Mouse (Mus musculus) natural killer cell, adult 2 months (primary cell): ENCODE data around the gene Tmem135.
"Not testable (repeated sequence)": the region's sequence is repeated elsewhere in the genome, so short reads cannot be mapped to it uniquely, and the experiment has no call there.

Experiments
- DNase-seq, 2 experiments: peaks; one replicate each; pipeline ENCODE4 v3.0.0; 2022; ENCODE audit warnings: low spot score in 2 of 2

Tmem135 gene

DNA sequence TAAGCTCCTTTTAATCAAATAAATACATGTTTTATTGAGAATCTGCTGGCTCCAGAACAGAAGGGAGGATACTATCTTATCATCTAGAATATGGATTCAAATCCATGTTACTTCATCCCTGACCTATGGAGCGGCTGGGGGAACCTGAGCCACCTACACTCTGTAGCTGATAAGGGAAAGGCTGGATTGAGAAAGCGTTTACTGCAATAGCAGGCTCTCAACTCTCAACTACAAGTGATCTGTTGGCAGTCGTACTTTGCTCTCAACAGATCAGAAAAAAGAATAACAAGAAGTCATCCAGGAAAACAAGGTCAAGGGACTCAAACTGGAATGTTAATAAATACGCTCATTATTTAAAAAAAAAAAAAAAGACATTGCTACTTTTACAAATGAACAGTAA, 77.3 kb downstream of the Tmem135 start:
- DNase-seq: no peak

- DNase-seq: no peak
Measured at GRCm38 (mm10) chr7:89326202-89326601, 77.8 kb downstream of the Tmem135 start.

DNA sequence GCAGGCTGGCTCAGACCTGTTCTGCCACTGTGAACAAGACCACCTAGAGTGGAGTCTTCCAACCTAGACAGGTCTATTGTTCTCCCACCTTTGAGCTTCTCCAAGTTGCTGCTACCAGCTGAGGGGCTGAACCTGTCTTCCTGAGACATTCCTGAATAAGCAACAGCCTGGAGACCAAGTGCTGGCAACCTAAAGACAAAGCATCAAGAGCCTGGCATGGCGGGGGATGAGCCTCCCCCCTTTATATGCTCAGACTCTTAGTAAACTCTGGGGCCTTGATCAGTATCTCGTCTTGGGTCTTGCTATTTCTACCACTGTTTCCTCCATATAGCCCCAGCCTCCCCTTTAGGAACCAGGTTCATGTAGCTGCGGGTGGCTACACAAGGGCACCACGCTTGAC, 81.3 kb downstream of the Tmem135 start:
- not testable (repeated sequence) for DNase-seq

DNA sequence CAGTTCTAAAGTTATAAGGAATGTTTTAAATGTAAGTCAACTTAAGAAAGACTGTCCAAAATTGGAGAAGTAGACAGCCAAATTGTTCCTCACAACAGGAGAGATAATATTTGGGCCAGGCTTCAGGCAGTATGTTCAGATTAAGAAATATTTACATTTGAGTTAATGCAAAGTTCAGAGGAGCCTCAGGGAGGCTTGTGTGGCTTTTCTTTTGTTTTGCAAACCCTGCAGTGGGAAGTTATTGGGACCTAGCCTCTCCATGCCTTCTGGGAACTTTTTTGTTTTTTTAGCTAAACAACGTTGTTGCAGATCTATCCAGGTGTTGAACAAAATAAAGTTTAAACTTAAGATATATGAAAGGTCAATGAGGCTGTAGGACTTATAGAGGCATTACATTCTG, 84.7 kb downstream of the Tmem135 start:
- DNase-seq: no peak

DNA sequence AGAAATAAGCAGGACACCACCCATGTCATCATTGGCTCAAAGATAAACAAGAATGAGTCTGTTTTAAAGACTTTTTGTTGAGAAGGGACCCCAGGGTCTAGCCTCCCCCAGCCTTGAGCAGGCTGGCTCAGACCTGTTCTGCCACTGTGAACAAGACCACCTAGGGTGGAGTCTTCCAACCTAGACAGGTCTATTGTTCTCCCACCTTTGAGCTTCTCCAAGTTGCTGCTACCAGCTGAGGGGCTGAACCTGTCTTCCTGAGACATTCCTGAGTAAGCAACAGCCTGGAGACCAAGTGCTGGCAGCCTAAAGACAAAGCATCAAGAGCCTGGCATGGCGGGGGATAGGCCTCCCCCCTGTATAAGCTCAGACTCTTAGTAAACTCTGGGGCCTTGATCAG, 86.9 kb downstream of the Tmem135 start:
- DNase-seq: not testable (repeated sequence)

- DNase-seq: no peak
Measured at GRCm38 (mm10) chr7:89316112-89316511, 87.9 kb downstream of the Tmem135 start.

DNA sequence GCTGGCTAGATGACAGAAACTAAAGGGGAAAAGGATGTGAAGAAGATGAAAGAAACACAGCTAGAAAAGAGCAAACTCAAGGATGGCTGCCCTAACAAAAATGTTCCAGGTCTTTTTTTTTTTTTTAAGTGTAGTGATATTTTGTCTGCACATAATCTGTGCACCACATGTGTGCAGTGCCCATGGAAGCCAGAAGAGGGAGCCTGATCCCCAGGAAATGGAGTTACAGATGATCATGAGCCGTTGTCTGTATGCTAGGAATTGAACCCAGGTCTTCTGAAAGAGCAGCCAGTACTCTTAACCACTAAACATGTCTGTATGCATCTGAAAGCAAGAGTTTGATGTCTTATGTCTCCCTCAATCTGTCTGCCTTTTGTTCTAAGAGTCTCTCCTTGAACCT, 92.5 kb downstream of the Tmem135 start:
- DNase-seq: no peak

GRCm38 (mm10) chr7:89308926-89309325, 95.1 kb downstream of the Tmem135 start:
- no peak for DNase-seq

GRCm38 (mm10) chr7:89308238-89308637, 95.8 kb downstream of the Tmem135 start:
- DNase-seq: peak; percentile 10 to 17

DNA sequence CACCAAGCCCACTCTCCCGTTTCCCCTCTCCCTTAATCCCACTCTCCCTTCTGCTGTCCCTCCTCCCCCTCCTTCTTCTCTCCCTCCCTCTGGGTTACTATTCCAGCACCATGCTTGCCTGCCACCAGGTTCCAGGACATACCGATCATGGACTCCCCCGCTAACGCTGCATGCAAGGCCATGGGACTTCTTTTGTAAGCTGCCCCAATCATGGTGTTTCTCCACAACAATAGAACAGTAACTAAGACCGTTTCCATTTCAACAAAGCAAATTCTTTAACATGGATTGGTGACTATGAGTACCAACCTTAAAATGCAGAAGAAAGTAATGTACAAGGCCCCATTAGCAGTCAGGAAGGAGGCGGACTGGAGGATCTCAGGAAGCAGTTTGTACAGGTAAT, 97.2 kb downstream of the Tmem135 start:
- DNase-seq: no peak

GRCm38 (mm10) chr7:89304958-89305357, 99.1 kb downstream of the Tmem135 start:
- DNase-seq: no peak

- no peak for DNase-seq
Measured at GRCm38 (mm10) chr7:89303765-89304164, 100.3 kb downstream of the Tmem135 start.

GRCm38 (mm10) chr7:89298911-89299458, 105.0 kb downstream of the Tmem135 start:
- no peak for DNase-seq

DNA sequence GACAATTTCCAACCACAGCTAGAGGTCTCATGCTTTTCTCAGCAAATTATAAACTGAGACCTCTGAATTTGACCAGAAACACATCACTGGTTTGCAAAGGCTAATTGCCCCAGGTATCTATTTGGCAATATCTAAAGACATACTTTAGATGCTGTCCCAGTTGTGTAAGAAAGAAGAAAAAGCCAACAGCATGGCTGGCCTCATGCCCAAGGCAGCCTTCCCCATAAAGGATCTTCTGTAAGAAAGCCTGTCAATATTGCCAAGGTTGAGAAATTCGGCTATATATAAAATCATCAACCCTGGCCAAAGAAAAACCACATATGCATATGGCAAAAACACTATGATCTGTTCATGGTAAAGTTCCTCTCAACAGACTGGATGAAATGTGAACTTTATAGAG, 107.1 kb downstream of the Tmem135 start:
- DNase-seq: no peak

GRCm38 (mm10) chr7:89282664-89283063, 121.4 kb downstream of the Tmem135 start:
- DNase-seq: no peak

GRCm38 (mm10) chr7:89270438-89270837, 133.6 kb downstream of the Tmem135 start:
- not testable (repeated sequence) for DNase-seq

DNA sequence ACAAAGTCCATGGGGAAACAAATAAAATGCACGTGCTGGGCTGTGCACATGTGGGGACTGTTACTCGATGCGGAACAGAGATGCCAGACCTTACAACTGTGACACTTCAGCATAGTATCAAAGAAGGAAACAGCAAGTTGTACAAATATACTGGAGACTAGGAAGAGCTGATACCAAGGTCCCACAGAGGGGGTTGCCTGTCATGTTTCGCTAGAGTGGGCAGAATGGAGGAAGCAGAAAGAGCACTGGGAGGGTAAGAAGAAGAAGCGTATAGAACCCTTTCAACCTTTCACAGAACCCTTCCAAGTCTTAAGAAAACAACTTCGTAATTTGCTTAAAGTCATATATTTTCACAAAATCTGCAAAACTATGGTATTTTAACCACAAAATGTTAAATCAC, 134.2 kb downstream of the Tmem135 start:
- DNase-seq: no peak

- DNase-seq: no peak
Measured at GRCm38 (mm10) chr7:89267542-89267941, 136.5 kb downstream of the Tmem135 start.

- no peak for DNase-seq
Measured at GRCm38 (mm10) chr7:89266017-89266760, 137.8 kb downstream of the Tmem135 start.

DNA sequence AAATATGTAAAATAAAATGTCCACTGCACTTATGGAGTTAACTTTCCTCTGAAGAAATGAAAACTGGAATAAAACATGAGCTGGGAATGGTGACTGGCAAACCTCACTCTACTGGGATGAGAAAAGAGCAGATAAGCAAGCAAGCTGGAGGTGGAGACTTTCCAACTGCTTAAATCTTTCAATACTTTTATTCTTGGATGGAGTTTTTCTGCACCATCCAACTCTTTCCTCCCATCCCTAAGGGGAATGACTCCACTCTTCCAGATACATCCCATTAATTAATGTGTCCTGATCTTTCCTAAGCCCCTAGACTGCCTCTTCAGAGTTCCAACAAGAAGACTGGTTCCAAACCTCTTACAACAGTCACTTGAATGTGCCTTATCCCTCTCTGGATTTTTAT, 143.1 kb downstream of the Tmem135 start:
- no peak for DNase-seq

DNA sequence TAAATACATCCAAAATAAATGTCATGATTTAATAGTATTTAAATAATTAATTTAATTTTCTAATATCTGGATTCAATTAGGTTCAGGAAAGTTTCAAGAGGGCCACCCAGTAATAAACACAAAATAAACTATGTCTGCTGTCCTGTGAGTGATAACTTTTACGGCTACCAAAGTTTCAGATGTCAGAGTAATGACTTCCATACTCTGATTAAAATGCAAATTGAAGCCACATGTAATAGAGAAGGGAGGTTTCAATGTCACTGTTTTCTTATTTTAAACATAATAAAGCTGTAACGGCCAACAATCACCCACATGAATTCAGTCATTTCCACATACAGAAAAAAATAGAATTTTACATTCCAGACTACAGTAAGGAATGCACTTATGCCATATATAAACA, 145.2 kb downstream of the Tmem135 start:
- DNase-seq: no peak

DNA sequence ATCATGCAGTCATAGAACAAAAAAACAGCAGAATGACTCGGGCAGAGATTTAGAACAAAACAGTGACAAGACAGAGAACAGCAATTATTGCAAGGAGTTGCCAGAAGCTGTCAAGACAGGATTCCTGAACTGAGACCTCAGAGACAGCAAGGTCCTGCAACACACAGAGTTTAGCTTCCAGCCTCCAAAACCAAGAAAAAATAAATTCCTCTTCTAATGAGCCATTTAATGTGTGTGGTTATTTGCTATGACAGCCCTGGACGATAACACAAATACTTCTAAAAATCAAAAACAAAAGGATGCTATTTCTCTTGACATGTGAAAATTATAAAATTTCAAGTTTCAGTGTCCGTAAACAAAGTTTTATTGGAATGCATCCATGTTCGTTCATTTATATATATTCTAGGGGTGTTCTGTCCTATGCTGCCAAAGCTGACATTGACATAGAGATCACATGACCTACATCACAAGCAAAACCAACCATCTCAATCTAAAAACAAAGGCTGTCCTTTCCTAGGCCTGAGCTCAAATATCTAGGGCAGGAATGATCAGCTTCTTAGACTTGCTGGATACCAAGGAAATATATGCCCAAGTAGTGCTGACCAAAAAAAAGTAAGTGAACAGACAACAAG, 146.0 kb downstream of the Tmem135 start:
- DNase-seq: no peak

DNA sequence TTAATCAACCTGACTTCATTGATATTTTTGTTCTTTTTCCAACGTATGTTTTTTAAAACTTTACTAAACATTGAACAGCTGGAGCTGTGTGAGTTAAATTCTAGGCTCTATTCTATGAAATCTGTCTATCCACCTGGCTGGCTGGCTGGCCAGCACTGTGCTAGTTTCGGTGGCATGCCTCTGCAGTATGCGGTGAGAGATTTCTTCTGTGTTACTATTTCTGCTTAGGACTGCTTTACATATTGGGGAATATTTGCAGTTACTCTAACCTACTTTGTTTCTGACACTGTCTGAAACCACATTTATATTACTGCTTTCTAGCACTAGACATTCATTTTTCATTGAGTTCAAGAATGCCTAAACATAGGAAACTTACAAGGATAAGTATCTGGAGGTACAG, 150.2 kb downstream of the Tmem135 start:
- DNase-seq: peak in 1 of 2 experiments; percentile 15
